Mouse (Mus musculus) E14TG2a.4 (cell line): ENCODE measurements around the gene Lrit3.

Experiments
- CTCF ChIP-seq: conservative IDR thresholded peaks from 2 replicates; pipeline ENCODE4 v1.5.1; 2014; ENCODE audit warnings: low read length
- NANOG ChIP-seq: IDR thresholded peaks from 2 replicates; pipeline ENCODE4 v1.6.1; 2014; ENCODE audit warnings: borderline replicate concordance, low read length, mixed read lengths

- no peak for TF ChIP-seq CTCF
- no peak for TF ChIP-seq NANOG
Measured at GRCm38 (mm10) chr3:129799011-129799410, 4.8 kb downstream of the Lrit3 start.
